Mouse (Mus musculus) lung, embryonic 16.5 days (tissue): ENCODE results near the gene Clasp2. TPM values are rescaled to one million over a fixed set of nuclear protein-coding genes. Genes with fewer than 3 reads are reported as not detected.

Source experiments
- ATAC-seq: fragments of 200-750 bp; cut with Nextera tagmentation; 2 replicates; pipeline ENCODE4 v1.8.0; 2017; ENCODE audit warnings: low read depth, mild to moderate bottlenecking, moderate library complexity
- H3K27ac ChIP-seq: fragments of 300-500 bp; sonication (generic); 2 replicates; pipeline ENCODE4 v1.5.1; 2014; ENCODE audit warnings: mild to moderate bottlenecking, control low read depth, low read length
- H3K27me3 ChIP-seq: fragments of 300-500 bp; sonication (generic); 2 replicates; pipeline ENCODE4 v1.6.1; 2014; ENCODE audit warnings: low read depth, low read length, mixed read lengths; ENCODE audit not compliant: control insufficient read depth, insufficient read depth
- H3K36me3 ChIP-seq: fragments of 300-500 bp; sonication (generic); 2 replicates; pipeline ENCODE4 v1.6.1; 2014; ENCODE audit warnings: low read length; ENCODE audit not compliant: control insufficient read depth, insufficient read depth
- H3K4me1 ChIP-seq: fragments of 300-500 bp; sonication (generic); replicated peaks from 2 replicates; pipeline ENCODE4 v1.6.1; 2014; ENCODE audit warnings: low read length, mixed read lengths; ENCODE audit not compliant: control insufficient read depth, insufficient read depth
- H3K4me2 ChIP-seq: fragments of 300-500 bp; sonication (generic); 2 replicates; pipeline ENCODE4 v1.6.1; 2014; ENCODE audit warnings: low read depth, low read length, control low read depth
- H3K4me3 ChIP-seq: fragments of 300-500 bp; sonication (generic); 2 replicates; pipeline ENCODE4 v1.5.1; 2014; ENCODE audit warnings: mild to moderate bottlenecking, low read length, control low read depth
- H3K9ac ChIP-seq: fragments of 300-500 bp; sonication (generic); 2 replicates; pipeline ENCODE4 v1.6.1; 2014; ENCODE audit warnings: low read length, control low read depth
- H3K9me3 ChIP-seq: fragments of 300-500 bp; sonication (generic); 2 replicates; pipeline ENCODE4 v1.6.1; 2016; ENCODE audit warnings: low read length; ENCODE audit not compliant: control insufficient read depth
- WGBS: fragments of 180-500 bp; shearing (Covaris S2); extraction: QIAGEN DNeasy Blood & Tissue Kit; methylation state at CpG from one replicate; pipeline ENCODE4 v1.1.7; 2014; 5-methylcytosine and 5-hydroxymethylcytosine counted together
- polyA plus RNA-seq: library from polyadenylated mRNA; unstranded; fragments of >200 nt; fragmentation: Nextera tagmentation; extraction: Ambion mirVana; gene quantifications from 2 replicates; pipeline ENCODE4 v1.2.1, GENCODE M21; 2015

Gene Clasp2
- polyA plus RNA-seq, 1 experiment from 2014 or later: 24.4 TPM

GRCm38 (mm10) chr9:113828719-113829118, 87.4 kb downstream of the Clasp2 start:
- Histone ChIP-seq H3K9ac (no peak overlapping the region), H3K9me3 (no peaks in the 10 kb centered on the region), H3K36me3 (no peaks in the 10 kb centered on the region), H3K27me3 (no peaks in the 10 kb centered on the region), H3K4me3 (no peak overlapping the region), H3K27ac (no peak overlapping the region), H3K4me1 (peaks cover 4% of the 10 kb centered on the region; the same call in 1 of the 2 replicates), H3K4me2 (no peak overlapping the region)
- 57% methylated on average over 9 of the region's 9 CpGs for WGBS
- peak; percentile 51; the same call in 1 of the 2 replicates for ATAC-seq

- H3K9me3 ChIP-seq: no peaks in the 10 kb centered on the region
- H3K9ac ChIP-seq: no peak overlapping the region
- no peaks in the 10 kb centered on the region for H3K27me3 ChIP-seq
- 87% methylated on average over 3 of the region's 3 CpGs for WGBS
- no peak overlapping the region for H3K4me3 ChIP-seq
- no peaks in the 10 kb centered on the region for H3K36me3 ChIP-seq
- H3K27ac ChIP-seq: no peak overlapping the region
- no peak overlapping the region for H3K4me2 ChIP-seq
- peaks cover 4% of the 10 kb centered on the region; the same call in 1 of the 2 replicates for H3K4me1 ChIP-seq
- ATAC-seq: no peak
Measured at GRCm38 (mm10) chr9:113830219-113830618, 88.9 kb downstream of the Clasp2 start.

- Histone ChIP-seq H3K27ac (no peak overlapping the region), H3K9me3 (no peaks in the 10 kb centered on the region), H3K36me3 (no peaks in the 10 kb centered on the region), H3K4me1 (peaks cover 3% of the 10 kb centered on the region; the same call in 1 of the 2 replicates), H3K4me2 (no peak overlapping the region), H3K4me3 (no peak overlapping the region), H3K9ac (no peak overlapping the region), H3K27me3 (no peaks in the 10 kb centered on the region)
- peak; percentile 79 for ATAC-seq
- 66% methylated on average over 7 of the region's 7 CpGs for WGBS
Measured at GRCm38 (mm10) chr9:113833481-113833880, 92.2 kb downstream of the Clasp2 start.

- ATAC-seq: no peak
- Histone ChIP-seq H3K27ac (no peak overlapping the region), H3K9ac (no peak overlapping the region), H3K4me3 (no peak overlapping the region), H3K9me3 (no peaks in the 10 kb centered on the region), H3K36me3 (0 out of 2 replicates have a peak, but pooled peaks cover 4% of the 10 kb centered on the region), H3K27me3 (no peaks in the 10 kb centered on the region), H3K4me1 (no peaks in the 10 kb centered on the region), H3K4me2 (no peak overlapping the region)
- 90% methylated on average over 4 of the region's 4 CpGs for WGBS
Measured at GRCm38 (mm10) chr9:113837001-113837400, 95.7 kb downstream of the Clasp2 start.

GRCm38 (mm10) chr9:113837461-113837860, 96.2 kb downstream of the Clasp2 start:
- no peak for ATAC-seq
- H3K36me3 ChIP-seq: 0 out of 2 replicates have a peak, but pooled peaks cover 4% of the 10 kb centered on the region
- no peak overlapping the region for H3K27ac ChIP-seq
- WGBS: 96% methylated on average over 5 of the region's 5 CpGs
- H3K4me1 ChIP-seq: no peaks in the 10 kb centered on the region
- no peak overlapping the region for H3K4me2 ChIP-seq
- H3K27me3 ChIP-seq: no peaks in the 10 kb centered on the region
- no peaks in the 10 kb centered on the region for H3K9me3 ChIP-seq
- no peak overlapping the region for H3K4me3 ChIP-seq
- H3K9ac ChIP-seq: no peak overlapping the region

- H3K9me3 ChIP-seq: no peaks in the 10 kb centered on the region
- H3K4me3 ChIP-seq: no peak overlapping the region
- 87% methylated on average over 4 of the region's 4 CpGs for WGBS
- H3K9ac ChIP-seq: no peak overlapping the region
- peaks cover 9% of the 10 kb centered on the region for H3K36me3 ChIP-seq
- no peak overlapping the region for H3K27ac ChIP-seq
- H3K4me2 ChIP-seq: no peak overlapping the region
- H3K27me3 ChIP-seq: no peaks in the 10 kb centered on the region
- H3K4me1 ChIP-seq: no peaks in the 10 kb centered on the region
- ATAC-seq: no peak
Measured at GRCm38 (mm10) chr9:113844029-113844428, 102.8 kb downstream of the Clasp2 start.

- H3K4me1 ChIP-seq: no peaks in the 10 kb centered on the region
- no peak overlapping the region for H3K27ac ChIP-seq
- H3K9me3 ChIP-seq: no peaks in the 10 kb centered on the region
- H3K4me3 ChIP-seq: no peak overlapping the region
- peaks cover 10% of the 10 kb centered on the region; the same call in 1 of the 2 replicates for H3K36me3 ChIP-seq
- H3K27me3 ChIP-seq: no peaks in the 10 kb centered on the region
- WGBS: 73% methylated on average over 3 of the region's 3 CpGs
- ATAC-seq: no peak
- no peak overlapping the region for H3K4me2 ChIP-seq
- no peak overlapping the region for H3K9ac ChIP-seq
Measured at GRCm38 (mm10) chr9:113855441-113855840, 114.2 kb downstream of the Clasp2 start.

- no peak overlapping the region for H3K4me3 ChIP-seq
- H3K4me1 ChIP-seq: no peaks in the 10 kb centered on the region
- H3K36me3 ChIP-seq: peaks cover 8% of the 10 kb centered on the region; the same call in 1 of the 2 replicates
- no peak overlapping the region for H3K9ac ChIP-seq
- H3K9me3 ChIP-seq: no peaks in the 10 kb centered on the region
- no peak overlapping the region for H3K27ac ChIP-seq
- 86% methylated on average over 8 of the region's 8 CpGs for WGBS
- no peak overlapping the region for H3K4me2 ChIP-seq
- no peaks in the 10 kb centered on the region for H3K27me3 ChIP-seq
- ATAC-seq: no peak
Measured at GRCm38 (mm10) chr9:113857281-113857928, 116.1 kb downstream of the Clasp2 start.

GRCm38 (mm10) chr9:113857929-113858440, 116.7 kb downstream of the Clasp2 start:
- no peaks in the 10 kb centered on the region for H3K9me3 ChIP-seq
- WGBS: 78% methylated on average over 5 of the region's 5 CpGs
- no peak overlapping the region for H3K4me3 ChIP-seq
- no peaks in the 10 kb centered on the region for H3K4me1 ChIP-seq
- H3K27ac ChIP-seq: no peak overlapping the region
- no peak overlapping the region for H3K9ac ChIP-seq
- 0 out of 2 replicates have a peak, but pooled peaks cover 3% of the 10 kb centered on the region for H3K36me3 ChIP-seq
- no peaks in the 10 kb centered on the region for H3K27me3 ChIP-seq
- no peak for ATAC-seq
- H3K4me2 ChIP-seq: no peak overlapping the region
